Mouse (Mus musculus) right cerebral cortex, postnatal 14 days (tissue): Measurements from ENCODE around the gene Kcnj4.
A peak's percentile ranks its signal among the peaks of the same experiment; 100 is the strongest.

ENCODE experiments used
- DNase-seq: peaks from one replicate; pipeline ENCODE4 v3.0.0; 2022

The Kcnj4 gene

GRCm38 (mm10) chr15:79455106-79455810 is 49.8 kb downstream of the Kcnj4 start, which contains the start of gene Csnk1e:
Csnk1e (minus strand) TSS chr15:79455566.
- no peak for DNase-seq

GRCm38 (mm10) chr15:79453831-79454230 is 51.2 kb downstream of the Kcnj4 start:
- DNase-seq: no peak

GRCm38 (mm10) chr15:79448041-79448440 is 57.0 kb downstream of the Kcnj4 start:
- no peak for DNase-seq

- no peak for DNase-seq
Measured at GRCm38 (mm10) chr15:79445786-79446654, 59.0 kb downstream of the Kcnj4 start.

- DNase-seq: peak; percentile 42
Measured at GRCm38 (mm10) chr15:79443856-79444410, 61.1 kb downstream of the Kcnj4 start.

GRCm38 (mm10) chr15:79442961-79443518 is 62.0 kb downstream of the Kcnj4 start:
- no peak for DNase-seq

- DNase-seq: no peak
Measured at GRCm38 (mm10) chr15:79442257-79442611, 62.8 kb downstream of the Kcnj4 start.

GRCm38 (mm10) chr15:79441331-79442256 is 63.4 kb downstream of the Kcnj4 start:
- peak; percentile 87 for DNase-seq

GRCm38 (mm10) chr15:79440651-79441330 is 64.2 kb downstream of the Kcnj4 start:
- DNase-seq: no peak

GRCm38 (mm10) chr15:79440223-79440622 is 64.8 kb downstream of the Kcnj4 start:
- DNase-seq: peak; percentile 71

GRCm38 (mm10) chr15:79439386-79439785 is 65.7 kb downstream of the Kcnj4 start:
- DNase-seq: no peak

- DNase-seq: no peak
Measured at GRCm38 (mm10) chr15:79438816-79439215, 66.2 kb downstream of the Kcnj4 start.

GRCm38 (mm10) chr15:79438209-79438810 is 66.7 kb downstream of the Kcnj4 start:
- no peak for DNase-seq

- DNase-seq: no peak
Measured at GRCm38 (mm10) chr15:79437541-79438208, 67.4 kb downstream of the Kcnj4 start.

GRCm38 (mm10) chr15:79436481-79436921 is 68.5 kb downstream of the Kcnj4 start:
- no peak for DNase-seq

- peak; percentile 39 for DNase-seq
Measured at GRCm38 (mm10) chr15:79435191-79435671, 69.8 kb downstream of the Kcnj4 start.
